Comparison of ENCODE assay signal across 8 mouse cellular contexts in genomic region chr9:63059234-63059842, GRCm38 (mm10).
A peak's percentile ranks its signal among the peaks of the same experiment; 100 is the strongest.
DNase-seq lines count a peak whose midpoint lies in the region.

No protein-coding gene starts in this region.

- intact Hi-C loops in gastrocnemius, postnatal 36 days (cut with DNase I) = no loop called here

- DNase-seq in adrenal gland, postnatal 10 days = peak; percentile 74
- peak; percentile 43 for DNase-seq in embryo, embryonic 11.5 days (ENCODE audit: low read depth, low spot score)
- peak; percentile 35 to 39 for DNase-seq in gastrocnemius, postnatal 36 days
- peak; percentile 46 for DNase-seq in induced T-regulatory cell, adult 2 months (ENCODE audit: low read depth)
- DNase-seq in left cerebral cortex, adult 18-20 months (ENCODE audit: low spot score in 2 of 2) = peak; percentile 84 to 92
- peak; percentile 81 to 89 for DNase-seq in lung, postnatal 4 days
- DNase-seq in right cerebral cortex, postnatal 14 days = peak; percentile 76
- DNase-seq in spleen, postnatal 14 days (ENCODE audit: low spot score in 2 of 2) = no peak

Comparison
In these comparisons a context has a peak if more than half of its experiments do, and no peak if none do; other contexts are left out.
1. DNase-seq: peak in adrenal gland, postnatal 10 days (single experiment), embryo, embryonic 11.5 days (single experiment), gastrocnemius, postnatal 36 days (2 of 2), induced T-regulatory cell, adult 2 months (single experiment), left cerebral cortex, adult 18-20 months (2 of 2), lung, postnatal 4 days (2 of 2) and right cerebral cortex, postnatal 14 days (single experiment); none in spleen, postnatal 14 days (0 of 2).